Mouse (Mus musculus) ES-Bruce4 (cell line): Measurements from ENCODE around the gene P2rx7.

ENCODE experiments used
- EP300 ChIP-seq: IDR thresholded peaks from 2 replicates; pipeline ENCODE4 v1.6.1; 2011; ENCODE audit warnings: low read depth, low read length; ENCODE audit not compliant: insufficient read depth
- POLR2A ChIP-seq: IDR thresholded peaks from one replicate; pipeline ENCODE4 v1.8.1; 2011; ENCODE audit warnings: low read length; ENCODE audit not compliant: insufficient read depth

- no peak for TF ChIP-seq POLR2A
- TF ChIP-seq EP300 = no peak
Measured at GRCm38 (mm10) chr5:122706917-122707275, 63.2 kb downstream of the P2rx7 start.
